Mouse (Mus musculus): ENCODE measurements around the gene Rsu1.

Rsu1 gene

GRCm38 (mm10) chr2:13271165-13271957, at the start of gene Rsu1:
Rsu1 (minus strand) TSS chr2:13271415.
- DNase-seq (ENCODE audit: low spot score in 2 of 2): peak; percentile 94 to 97

- DNase-seq (ENCODE audit: low spot score in 2 of 2): no peak
Measured at GRCm38 (mm10) chr2:13303376-13303775, 32.2 kb upstream of the Rsu1 start.

GRCm38 (mm10) chr2:13299031-13299430, 27.8 kb upstream of the Rsu1 start:
- peak in 1 of 2 experiments; percentile 36 for DNase-seq (ENCODE audit: low spot score in 2 of 2)

GRCm38 (mm10) chr2:13297733-13298132, 26.5 kb upstream of the Rsu1 start:
- peak in 1 of 2 experiments; percentile 17 for DNase-seq (ENCODE audit: low spot score in 2 of 2)

- DNase-seq (ENCODE audit: low spot score in 2 of 2): no peak
Measured at GRCm38 (mm10) chr2:13290661-13291060, 19.4 kb upstream of the Rsu1 start.

- no peak for DNase-seq (ENCODE audit: low spot score in 2 of 2)
Measured at GRCm38 (mm10) chr2:13290070-13290469, 18.9 kb upstream of the Rsu1 start.

- DNase-seq (ENCODE audit: low spot score in 2 of 2): no peak
Measured at GRCm38 (mm10) chr2:13278114-13278862, 7.1 kb upstream of the Rsu1 start.

- no peak for DNase-seq (ENCODE audit: low spot score in 2 of 2)
Measured at GRCm38 (mm10) chr2:13275874-13276273, 4.7 kb upstream of the Rsu1 start.

GRCm38 (mm10) chr2:13270736-13271135, 479 bp downstream of the Rsu1 start:
- peak in 1 of 2 experiments; percentile 11 for DNase-seq (ENCODE audit: low spot score in 2 of 2)

GRCm38 (mm10) chr2:13268681-13269293, 2.4 kb downstream of the Rsu1 start:
- DNase-seq (ENCODE audit: low spot score in 2 of 2): no peak

- peak; percentile 23 to 25 for DNase-seq (ENCODE audit: low spot score in 2 of 2)
Measured at GRCm38 (mm10) chr2:13264875-13265274, 6.3 kb downstream of the Rsu1 start.

- DNase-seq (ENCODE audit: low spot score in 2 of 2): no peak
Measured at GRCm38 (mm10) chr2:13263150-13263549, 8.1 kb downstream of the Rsu1 start.

GRCm38 (mm10) chr2:13258606-13259005, 12.6 kb downstream of the Rsu1 start:
- DNase-seq (ENCODE audit: low spot score in 2 of 2): no peak

- DNase-seq (ENCODE audit: low spot score in 2 of 2): no peak
Measured at GRCm38 (mm10) chr2:13240711-13241110, 30.5 kb downstream of the Rsu1 start.

GRCm38 (mm10) chr2:13237140-13237901, 33.9 kb downstream of the Rsu1 start:
- peak; percentile 67 to 70 for DNase-seq (ENCODE audit: low spot score in 2 of 2)

- no peak for DNase-seq (ENCODE audit: low spot score in 2 of 2)
Measured at GRCm38 (mm10) chr2:13235696-13236095, 35.5 kb downstream of the Rsu1 start.

- DNase-seq (ENCODE audit: low spot score in 2 of 2): no peak
Measured at GRCm38 (mm10) chr2:13234796-13235195, 36.4 kb downstream of the Rsu1 start.

- no peak for DNase-seq (ENCODE audit: low spot score in 2 of 2)
Measured at GRCm38 (mm10) chr2:13233902-13234301, 37.3 kb downstream of the Rsu1 start.

GRCm38 (mm10) chr2:13233254-13233835, 37.9 kb downstream of the Rsu1 start:
- no peak for DNase-seq (ENCODE audit: low spot score in 2 of 2)

GRCm38 (mm10) chr2:13232305-13232704, 38.9 kb downstream of the Rsu1 start:
- no peak for DNase-seq (ENCODE audit: low spot score in 2 of 2)

- DNase-seq (ENCODE audit: low spot score in 2 of 2): no peak
Measured at GRCm38 (mm10) chr2:13229686-13230085, 41.5 kb downstream of the Rsu1 start.
